Comparison of ENCODE assay signal across 8 mouse cellular contexts in genomic region chr11:51606447-51607095, GRCm38 (mm10). TPM values are rescaled to one million over a fixed set of nuclear protein-coding genes. Genes with fewer than 3 reads are reported as not detected.
DNase-seq lines count a peak whose midpoint lies in the region; ATAC-seq and TF ChIP-seq lines count a peak whose summit lies in the region.

Gene Hnrnpab (minus strand): TSS chr11:51606847.

- DNase-seq in forebrain, embryonic 14.5 days (ENCODE audit: low spot score): peak; percentile 99
- peak; percentile 95 to 97 for DNase-seq in heart, postnatal 14 days
- peak; percentile 99 for DNase-seq in layer of hippocampus, adult 11-12 months (ENCODE audit: low spot score)
- DNase-seq in lung, adult 18-20 months: peak; percentile 97
- peak; percentile 98 for DNase-seq in testis, postnatal 14 days (ENCODE audit: low spot score)

- H3K4me2 ChIP-seq in forebrain, embryonic 14.5 days (ENCODE audit: low read length): peak within 1 kb of the TSS; percentile 95
- H3K4me2 ChIP-seq in neural tube, embryonic 15.5 days: peak within 1 kb of the TSS; percentile 91

- intact Hi-C loops in heart, postnatal 14 days (cut with DNase I): no loop called here

- H3K9ac ChIP-seq in ES-Bruce4 (ENCODE audit: low read depth, poor library complexity, severe bottlenecking): peak within 1 kb of the TSS; percentile 92
- H3K9ac ChIP-seq in forebrain, embryonic 14.5 days (ENCODE audit: low read length): peak within 1 kb of the TSS; percentile 100
- H3K9ac ChIP-seq in neural tube, embryonic 15.5 days (replicated peaks): peak within 1 kb of the TSS; percentile 98

- TF ChIP-seq CTCF in ES-Bruce4 (IDR thresholded peaks at IDR 0.05; ENCODE audit: low read depth, low read length): no peak

- peak within 1 kb of the TSS; percentile 74 for H3K27ac ChIP-seq in ES-Bruce4 (ENCODE audit: insufficient read depth, low read length)
- H3K27ac ChIP-seq in forebrain, embryonic 14.5 days (ENCODE audit: low read depth, low read length): peak within 1 kb of the TSS; percentile 94
- peak within 1 kb of the TSS; percentile 95 for H3K27ac ChIP-seq in neural tube, embryonic 15.5 days (replicated peaks)

- TF ChIP-seq EP300 in ES-Bruce4 (IDR thresholded peaks at IDR 0.05; ENCODE audit: insufficient read depth, low read depth, low read length): 0 out of 2 replicates have a peak, but pooled peaks have one; percentile 35

- peaks cover 42% of the 10 kb centered on the region for H3K36me3 ChIP-seq in ES-Bruce4 (ENCODE audit: control insufficient read depth, insufficient read depth, low read length, poor library complexity, severe bottlenecking)
- peaks cover 41% of the 10 kb centered on the region for H3K36me3 ChIP-seq in forebrain, embryonic 14.5 days (ENCODE audit: control insufficient read depth, insufficient read depth, low read length)
- peaks cover 32% of the 10 kb centered on the region for H3K36me3 ChIP-seq in neural tube, embryonic 15.5 days

- peak within 1 kb of the TSS; percentile 80 for H3K4me3 ChIP-seq in ES-Bruce4 (ENCODE audit: low read depth, low read length)
- H3K4me3 ChIP-seq in forebrain, embryonic 14.5 days (ENCODE audit: low read depth, low read length): peak within 1 kb of the TSS; percentile 98
- peak within 1 kb of the TSS; percentile 94 for H3K4me3 ChIP-seq in neural tube, embryonic 15.5 days (replicated peaks)

- H3K27me3 ChIP-seq in ES-Bruce4 (ENCODE audit: control insufficient read depth, insufficient read depth, low read length, poor library complexity, severe bottlenecking): no peaks in the 10 kb centered on the region
- no peaks in the 10 kb centered on the region for H3K27me3 ChIP-seq in forebrain, embryonic 14.5 days (replicated peaks; ENCODE audit: control insufficient read depth, insufficient read depth, low read length)
- no peaks in the 10 kb centered on the region for H3K27me3 ChIP-seq in neural tube, embryonic 15.5 days (replicated peaks)

- H3K4me1 ChIP-seq in ES-Bruce4 (ENCODE audit: control insufficient read depth, insufficient read depth, low read length): no peaks in the 10 kb centered on the region
- H3K4me1 ChIP-seq in forebrain, embryonic 14.5 days (ENCODE audit: control insufficient read depth, insufficient read depth, low read length): peaks cover 27% of the 10 kb centered on the region
- peaks cover 45% of the 10 kb centered on the region for H3K4me1 ChIP-seq in neural tube, embryonic 15.5 days

- peak; percentile 99 for TF ChIP-seq POLR2A in ES-Bruce4 (IDR thresholded peaks at IDR 0.05; ENCODE audit: insufficient read depth, low read length)

- ATAC-seq in cerebellum, adult (ENCODE audit: insufficient number of reproducible peaks, low FRiP score, low TSS enrichment): peak; percentile 97
- ATAC-seq in forebrain, embryonic 14.5 days: peak; percentile 97
- ATAC-seq in neural tube, embryonic 15.5 days (ENCODE audit: low FRiP score): peak; percentile 97

- WGBS in forebrain, embryonic 14.5 days: under 1% methylated on average over 90 of the region's 91 CpGs
- under 1% methylated on average over 91 of the region's 91 CpGs for WGBS in neural tube, embryonic 15.5 days

- H3K9me3 ChIP-seq in ES-Bruce4 (replicated peaks; ENCODE audit: control insufficient read depth, insufficient read depth, low read length, poor library complexity, severe bottlenecking): no peaks in the 10 kb centered on the region
- H3K9me3 ChIP-seq in forebrain, embryonic 14.5 days (replicated peaks; ENCODE audit: control insufficient read depth, low read length): no peaks in the 10 kb centered on the region
- no peaks in the 10 kb centered on the region for H3K9me3 ChIP-seq in neural tube, embryonic 15.5 days (replicated peaks)

RNA-seq across cellular contexts. Expression of gene Hnrnpab, which starts in this region (rescaled TPM):
- polyA plus RNA-seq in ES-Bruce4 (2011; ENCODE audit: insufficient read depth, insufficient read length, low read depth, missing spikeins): 609 and 639 TPM in 2 replicates
- 545 and 644 TPM in 2 replicates for polyA plus RNA-seq in forebrain, embryonic 14.5 days (2014; fragmentation: Nextera tagmentation; extraction: Ambion mirVana)
- 100 to 1,000 TPM; 141 to 163 TPM for total RNA-seq in heart, postnatal 14 days (2021)
- polyA plus RNA-seq in neural tube, embryonic 15.5 days (2015; fragmentation: Nextera tagmentation; extraction: Ambion mirVana): 241 and 285 TPM in 2 replicates

Comparison
In these comparisons a context has a peak if more than half of its experiments do, and no peak if none do; other contexts are left out.
1. Peak in every context shown above with its lines: DNase-seq, ATAC-seq, H3K4me3 ChIP-seq and H3K27ac ChIP-seq.